Mouse (Mus musculus) stomach, postnatal 0 days (tissue): ENCODE measurements around the gene Gse1.

Experiments
- CTCF ChIP-seq: IDR thresholded peaks from 2 replicates; pipeline ENCODE4 v1.5.1; 2016; ENCODE audit warnings: antibody characterized with exemption, low read depth, mild to moderate bottlenecking, moderate library complexity
- EP300 ChIP-seq: optimal IDR thresholded peaks from 2 replicates; pipeline ENCODE3; 2016; ENCODE audit warnings: antibody characterized with exemption

GRCm38 (mm10) chr8:120539381-120539774 is 311.1 kb downstream of the Gse1 start:
- TF ChIP-seq CTCF (peak; percentile 13; the same call in 1 of the 2 replicates), EP300 (no peak)
